Mouse (Mus musculus): ENCODE measurements around the gene B3galnt2. TPM values are rescaled to one million over a fixed set of nuclear protein-coding genes. Genes with fewer than 3 reads are reported as not detected.
"Not testable (repeated sequence)": the region's sequence is repeated elsewhere in the genome, so short reads cannot be mapped to it uniquely, and the experiment has no call there.

The B3galnt2 gene
- total RNA-seq, 2 experiments from 2014 or later = 13.1 to 16.6 TPM

GRCm38 (mm10) chr13:14004999-14005398 lies 50.7 kb downstream of the B3galnt2 start:
- DNase-seq (ENCODE audit: low spot score in 2 of 2) = no peak

DNA sequence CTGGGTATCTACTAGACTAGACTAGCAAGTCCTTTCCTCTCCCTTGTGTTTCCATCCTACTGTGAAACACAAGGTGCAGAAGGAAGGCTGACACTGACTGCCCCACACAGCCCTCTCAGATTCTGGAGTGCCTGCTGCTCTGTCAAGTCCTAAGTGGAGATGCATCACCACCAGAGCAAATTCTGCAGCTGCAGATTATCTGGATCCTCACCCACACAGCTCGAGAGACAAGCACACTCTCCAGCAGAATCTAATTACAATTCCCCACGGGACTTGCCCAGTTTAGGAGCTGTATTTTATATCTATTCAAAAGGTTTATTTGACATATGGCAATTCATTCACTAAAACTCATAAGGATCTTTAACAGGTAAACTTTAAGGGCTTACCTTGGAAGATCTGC lies 51.8 kb downstream of the B3galnt2 start:
- peak in 1 of 2 experiments; percentile 16 for DNase-seq (ENCODE audit: low spot score in 2 of 2)

- DNase-seq (ENCODE audit: low spot score in 2 of 2) = no peak
Observed at GRCm38 (mm10) chr13:14011454-14011995, 57.3 kb downstream of the B3galnt2 start.

DNA sequence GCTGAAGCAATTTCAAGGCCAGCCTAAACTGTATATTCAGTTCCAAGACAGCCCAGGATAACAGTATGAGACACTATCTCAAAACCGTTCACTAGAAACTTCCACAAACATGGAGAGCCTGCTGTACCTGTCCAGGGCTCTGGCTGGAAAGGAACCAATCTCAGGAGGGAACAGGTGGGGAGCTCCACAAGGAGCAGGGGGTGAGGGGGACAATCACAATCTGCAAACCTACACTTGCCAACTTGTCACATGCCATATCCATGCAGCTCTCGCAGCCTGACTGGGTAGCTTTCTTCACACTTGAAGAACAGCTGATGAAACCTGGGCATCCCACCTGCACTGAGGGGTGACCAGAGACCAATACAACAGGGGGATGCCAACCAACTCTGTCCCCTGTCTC lies 59.7 kb downstream of the B3galnt2 start:
- DNase-seq (ENCODE audit: low spot score in 2 of 2) = no peak

DNA sequence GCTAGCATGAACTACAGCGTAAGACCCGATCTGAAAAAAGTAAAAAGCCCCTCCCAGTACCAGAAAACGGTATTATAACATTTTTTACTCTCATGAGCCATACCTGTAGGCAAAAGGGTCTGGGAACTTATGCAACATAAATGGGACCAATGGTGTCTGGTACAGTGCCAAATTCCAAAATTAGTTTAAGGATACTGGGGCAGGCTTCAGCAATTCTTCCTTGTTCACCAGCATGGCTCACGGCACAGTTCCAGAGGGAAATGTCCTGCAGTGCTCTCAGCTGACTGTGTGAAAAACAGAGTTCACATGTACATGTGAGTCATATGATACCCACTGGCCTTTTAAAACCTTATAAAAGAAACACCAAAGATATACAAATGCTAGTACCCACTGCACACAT lies 60.3 kb downstream of the B3galnt2 start:
- no peak for DNase-seq (ENCODE audit: low spot score in 2 of 2)

DNA sequence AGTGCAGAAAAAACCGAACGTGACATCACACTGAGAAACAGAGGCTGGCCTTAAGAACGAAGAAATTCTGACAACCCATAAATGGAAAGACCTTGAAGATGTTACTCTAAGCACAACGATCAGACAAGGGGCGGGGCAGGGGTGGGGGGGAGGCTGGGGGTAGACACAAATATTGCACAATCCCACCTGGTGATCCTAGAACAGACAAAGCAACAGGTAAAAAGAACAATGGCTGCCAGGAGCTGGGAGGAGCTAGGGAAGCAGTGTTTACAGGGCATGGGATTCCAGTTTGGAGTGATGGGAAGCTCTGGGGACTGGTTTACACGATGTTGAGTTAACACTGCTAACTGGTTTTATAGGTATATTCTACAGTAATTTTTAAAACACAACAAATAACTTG lies 61.3 kb downstream of the B3galnt2 start:
- no peak for DNase-seq (ENCODE audit: low spot score in 2 of 2)

GRCm38 (mm10) chr13:14018283-14018682 lies 64.0 kb downstream of the B3galnt2 start:
- no peak for DNase-seq (ENCODE audit: low spot score in 2 of 2)

DNA sequence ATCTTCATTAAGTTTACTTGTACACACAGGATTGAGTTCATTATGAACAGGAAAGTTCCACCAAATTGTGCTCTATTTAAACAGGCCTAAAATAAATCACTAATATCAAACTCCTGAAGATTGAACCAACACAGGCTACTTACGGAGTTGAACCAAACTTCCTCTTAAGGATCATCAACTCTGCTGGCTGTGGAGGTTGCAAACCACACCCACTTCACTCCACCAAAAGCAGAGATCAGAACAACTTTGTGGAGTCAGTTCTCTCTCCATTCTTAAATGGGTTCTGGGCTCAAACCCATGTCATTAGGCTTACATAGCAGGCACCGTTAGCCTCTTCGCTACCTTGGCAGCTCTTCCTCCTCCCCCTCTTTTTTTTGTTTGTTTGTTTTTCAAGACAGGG lies 64.6 kb downstream of the B3galnt2 start:
- no peak for DNase-seq (ENCODE audit: low spot score in 2 of 2)

DNA sequence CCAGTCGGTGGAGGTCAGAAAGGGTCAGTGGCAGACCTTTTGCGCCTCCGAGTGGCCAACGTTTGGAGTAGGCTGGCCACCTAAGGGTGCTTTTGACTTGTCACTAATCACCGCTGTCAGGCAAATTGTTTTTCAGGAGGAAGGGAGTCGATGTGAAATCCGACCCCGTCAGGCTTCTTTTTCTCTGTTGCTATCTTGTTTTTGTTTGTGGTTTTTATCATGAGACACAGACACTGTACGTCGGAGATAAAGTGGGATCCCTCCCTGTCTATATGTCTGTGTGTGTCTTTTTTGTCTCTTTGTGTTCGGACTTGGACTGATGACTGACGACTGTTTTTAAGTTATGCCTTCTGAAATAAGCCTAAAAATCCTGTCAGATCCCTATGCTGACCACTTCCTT lies 67.1 kb downstream of the B3galnt2 start:
- DNase-seq (ENCODE audit: low spot score in 2 of 2) = not testable (repeated sequence)

DNA sequence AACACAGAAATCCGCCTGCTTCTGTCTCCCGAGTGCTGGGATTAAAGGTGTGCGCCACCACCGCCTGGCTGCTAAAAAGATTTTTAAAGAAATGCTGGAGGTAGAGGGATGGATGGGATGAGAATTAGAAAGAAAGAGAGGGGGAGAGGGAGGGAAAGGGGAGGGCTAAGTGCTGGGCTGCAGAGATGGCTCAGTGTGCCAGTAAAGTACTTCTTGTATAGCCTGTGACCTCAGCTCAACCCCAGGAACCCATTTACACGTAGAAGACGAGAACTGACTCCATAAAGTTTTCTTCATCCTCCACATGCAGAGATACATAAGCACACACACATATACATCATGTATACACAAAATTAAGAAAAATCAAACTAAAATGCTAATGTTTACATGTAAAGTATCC lies 71.3 kb downstream of the B3galnt2 start:
- DNase-seq (ENCODE audit: low spot score in 2 of 2) = no peak

GRCm38 (mm10) chr13:14026154-14026820 lies 72.0 kb downstream of the B3galnt2 start:
- DNase-seq (ENCODE audit: low spot score in 2 of 2) = no peak

DNA sequence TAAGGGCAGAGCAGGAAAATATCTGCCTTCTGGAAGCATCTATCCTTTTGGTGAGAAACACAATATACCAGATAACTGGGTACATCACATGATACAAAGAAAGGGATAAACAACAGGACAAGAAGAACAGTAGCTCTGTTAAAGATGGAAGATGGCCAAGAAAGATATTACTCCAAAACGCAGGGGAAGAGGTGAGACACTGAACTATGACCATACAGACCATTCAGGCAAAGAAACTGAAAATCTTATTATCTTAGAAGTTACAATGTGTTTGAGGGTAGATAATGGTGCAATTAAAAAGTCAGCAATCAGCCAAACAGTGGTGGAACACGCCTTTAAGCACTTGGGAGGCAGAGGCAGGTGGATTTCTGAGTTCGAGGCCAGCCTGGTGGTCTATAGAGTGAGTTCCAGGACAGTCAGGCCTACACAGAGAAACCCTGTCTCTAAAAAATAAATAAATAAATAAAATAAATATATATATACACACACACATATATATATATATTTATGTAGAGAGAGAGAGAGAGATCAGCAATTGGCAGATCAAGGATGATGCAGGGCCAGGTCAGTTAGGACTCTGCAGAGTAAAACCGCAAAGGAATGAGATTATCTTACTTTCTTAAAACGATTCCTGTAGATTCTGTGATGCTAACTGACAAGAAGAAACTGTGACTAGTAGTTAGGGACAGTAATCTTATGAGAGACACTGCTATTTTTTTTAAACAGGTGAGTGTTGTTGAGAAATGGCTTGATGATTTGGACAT lies 79.2 kb downstream of the B3galnt2 start:
- DNase-seq (ENCODE audit: low spot score in 2 of 2) = no peak

DNA sequence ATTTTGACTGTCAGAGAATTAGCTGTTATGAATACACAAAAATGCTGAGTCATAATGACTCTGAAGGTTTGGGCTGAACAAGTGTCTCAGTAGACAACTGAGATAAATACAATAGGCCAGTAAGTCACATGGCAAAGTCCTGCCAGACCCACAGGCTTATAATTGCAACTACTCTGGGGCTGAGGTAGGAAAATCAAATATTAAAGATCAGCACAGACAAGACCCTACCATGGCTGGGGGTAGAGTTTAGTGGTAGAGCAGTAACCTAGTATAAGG lies 79.7 kb downstream of the B3galnt2 start:
- DNase-seq (ENCODE audit: low spot score in 2 of 2) = no peak

DNA sequence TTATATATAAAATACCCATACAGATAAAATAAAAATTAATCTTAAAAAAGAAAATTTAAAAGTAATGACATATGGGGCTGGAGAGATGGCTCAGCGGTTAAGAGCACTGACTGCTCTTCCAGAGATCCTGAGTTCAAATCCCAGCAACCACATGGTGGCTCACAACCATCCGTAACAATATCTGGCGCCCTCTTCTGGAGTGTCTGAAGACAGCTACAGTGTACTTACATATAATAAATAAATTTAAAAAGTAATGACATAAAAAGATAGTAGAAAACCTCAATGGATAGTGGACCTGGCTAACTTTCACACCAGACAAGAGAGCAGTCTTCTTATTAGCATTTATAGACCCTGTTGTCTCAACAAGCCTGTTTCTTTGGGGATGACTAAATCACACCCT lies 81.1 kb downstream of the B3galnt2 start:
- DNase-seq (ENCODE audit: low spot score in 2 of 2) = not testable (repeated sequence)

DNA sequence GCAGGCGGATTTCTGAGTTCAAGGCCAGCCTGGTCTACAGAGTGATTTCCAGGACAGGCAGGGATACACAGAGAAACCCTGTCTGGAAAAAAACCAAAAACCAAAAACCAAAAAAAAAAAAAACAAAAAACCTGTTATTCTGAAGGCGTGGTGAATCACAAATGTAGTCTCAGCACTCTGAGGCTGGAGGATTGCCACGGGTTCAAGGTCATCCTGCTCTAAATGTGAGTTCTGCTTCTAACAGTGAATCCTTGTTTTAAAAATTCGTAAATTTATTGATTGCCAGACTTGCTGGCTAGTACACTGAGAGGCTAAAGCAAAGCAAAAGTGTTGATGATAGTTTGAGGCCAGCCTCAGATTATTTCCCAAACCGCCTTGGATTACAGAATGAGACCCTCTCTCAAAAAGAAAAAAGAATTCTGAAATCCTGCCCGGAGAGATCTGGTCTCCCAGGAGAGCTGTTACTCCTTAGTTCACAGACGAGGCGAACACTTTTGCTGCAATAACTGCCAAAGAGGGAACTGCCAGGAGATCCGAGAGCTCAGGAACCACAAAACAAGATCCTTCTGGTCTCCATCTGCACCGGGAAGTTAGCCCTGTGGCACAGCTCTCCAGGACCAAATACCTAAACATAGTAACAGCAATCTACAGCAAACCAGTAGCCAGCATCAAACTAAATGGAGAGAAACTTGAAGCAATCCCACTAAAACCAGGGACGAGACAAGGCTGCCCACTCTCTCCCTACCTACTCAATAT lies 81.8 kb downstream of the B3galnt2 start:
- DNase-seq (ENCODE audit: low spot score in 2 of 2) = no peak

DNA sequence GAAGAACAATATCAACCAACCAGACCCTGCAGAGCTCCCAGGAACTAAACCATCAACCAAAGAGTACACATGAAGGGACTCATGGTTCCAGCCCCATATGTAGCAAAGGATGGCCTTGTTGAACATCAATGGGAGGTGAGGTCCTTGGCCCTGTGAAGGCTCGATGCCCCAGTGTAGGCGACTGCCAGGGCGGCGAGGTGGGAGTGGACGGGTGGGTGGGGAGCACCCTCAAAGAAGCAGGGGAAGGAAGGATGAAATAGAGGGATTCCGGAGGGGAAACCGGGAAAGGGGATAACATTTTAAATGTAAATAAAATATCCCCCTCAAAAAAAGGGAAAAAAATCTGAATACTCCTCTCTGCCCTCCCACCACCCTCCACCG lies 84.6 kb downstream of the B3galnt2 start:
- DNase-seq (ENCODE audit: low spot score in 2 of 2) = peak in 1 of 2 experiments; percentile 7

DNA sequence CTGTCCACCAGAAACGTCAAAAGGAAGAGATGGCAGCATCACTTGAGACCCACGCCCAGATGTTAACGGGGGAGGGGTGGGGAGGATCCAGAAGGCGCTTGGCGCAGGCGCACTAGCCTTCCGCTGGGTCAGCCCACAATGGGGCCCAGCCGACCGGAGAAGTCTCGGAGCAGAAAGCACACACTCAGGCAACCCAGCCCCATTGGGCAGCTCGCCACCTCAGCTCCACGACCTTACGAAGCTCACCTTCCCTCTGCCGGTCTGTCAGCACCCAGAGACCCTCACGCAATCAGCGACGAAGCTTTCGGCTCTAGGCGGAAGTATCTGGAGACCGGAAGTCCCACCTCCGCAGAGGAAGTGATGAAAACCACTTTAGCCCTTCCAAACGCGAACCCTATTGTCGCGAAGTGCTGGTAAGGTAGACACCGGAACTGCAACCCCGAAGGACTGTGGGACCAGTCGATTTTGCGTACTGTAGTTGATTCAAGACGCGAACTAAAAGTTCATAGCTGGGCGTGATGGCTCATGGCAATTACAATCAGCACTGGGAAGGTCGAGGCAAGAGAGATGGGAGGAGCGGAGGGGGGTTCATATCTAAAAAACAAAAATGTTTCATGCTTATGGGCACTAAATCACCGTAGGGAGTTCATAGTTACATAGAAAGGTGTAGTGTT lies 85.2 kb downstream of the B3galnt2 start, which contains the start of gene Tbce:
Tbce (minus strand) TSS at position 347 of the 674 bp plus-strand sequence.
- DNase-seq (ENCODE audit: low spot score in 2 of 2) = peak; percentile 88 to 93

GRCm38 (mm10) chr13:14040186-14040585 lies 85.9 kb downstream of the B3galnt2 start:
- DNase-seq (ENCODE audit: low spot score in 2 of 2) = no peak

DNA sequence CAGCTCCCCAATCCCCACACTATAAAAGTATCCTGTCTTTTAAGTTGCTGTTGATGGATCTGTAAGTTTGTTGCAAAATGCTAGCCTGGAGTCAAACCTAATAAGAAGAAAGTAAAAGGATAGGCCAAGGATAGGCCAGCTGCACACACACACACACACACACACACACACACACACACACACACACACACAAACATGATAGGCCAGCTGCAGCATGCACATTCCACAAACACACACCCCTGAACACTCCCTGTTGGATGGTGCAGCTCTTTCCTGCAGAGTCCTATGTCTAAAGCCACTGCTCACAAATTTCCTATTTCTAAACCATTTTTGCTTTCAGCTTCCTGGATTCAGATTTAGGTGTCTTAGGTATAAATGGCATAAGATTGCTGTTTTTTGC lies 89.6 kb downstream of the B3galnt2 start:
- DNase-seq (ENCODE audit: low spot score in 2 of 2) = no peak

GRCm38 (mm10) chr13:14044521-14044920 lies 90.3 kb downstream of the B3galnt2 start:
- no peak for DNase-seq (ENCODE audit: low spot score in 2 of 2)

Data from left cerebral cortex, adult 18-20 months (tissue).